Mouse (Mus musculus) thymus, adult 18-20 months (tissue): ENCODE measurements around the gene Ushbp1.
A peak's percentile ranks its signal among the peaks of the same experiment; 100 is the strongest.
"Not testable (repeated sequence)": the region's sequence is repeated elsewhere in the genome, so short reads cannot be mapped to it uniquely, and the experiment has no call there.

ENCODE experiments used
- DNase-seq, 2 experiments: peaks; one replicate each; pipeline ENCODE4 v3.0.0; 2022; ENCODE audit warnings: mixed read lengths in 2 of 2

Ushbp1 gene

DNA sequence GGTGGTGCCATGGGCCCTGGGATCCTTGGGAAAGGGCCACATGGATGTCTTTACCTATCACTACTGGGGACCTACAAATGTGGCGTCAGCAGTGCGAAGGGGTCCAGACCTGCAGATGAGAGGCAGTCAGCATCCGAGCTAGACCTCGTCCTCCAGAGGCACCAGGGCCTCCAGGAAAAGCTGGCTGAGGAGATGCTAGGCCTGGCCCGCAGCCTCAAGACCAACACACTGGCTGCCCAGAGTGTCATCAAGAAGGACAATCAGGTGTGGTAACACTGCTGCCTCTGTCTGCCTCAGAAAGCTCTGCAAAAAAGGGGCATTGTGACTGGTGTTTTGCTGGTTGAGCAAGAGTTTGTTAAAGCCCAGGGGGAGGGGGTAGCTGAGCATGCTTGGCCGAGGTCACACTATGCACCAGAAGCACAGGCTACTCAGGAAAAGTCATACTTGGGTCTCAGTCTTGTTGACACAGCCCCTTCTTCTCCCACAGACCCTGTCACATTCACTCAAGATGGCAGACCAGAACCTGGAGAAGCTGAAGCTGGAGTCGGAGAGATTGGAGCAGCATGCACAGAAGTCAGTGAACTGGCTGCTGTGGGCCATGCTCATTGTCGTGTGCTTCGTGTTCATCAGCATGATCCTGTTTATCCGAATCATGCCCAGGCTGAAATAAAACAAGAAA, 26.4 kb downstream of the Ushbp1 start:
- no peak for DNase-seq

DNA sequence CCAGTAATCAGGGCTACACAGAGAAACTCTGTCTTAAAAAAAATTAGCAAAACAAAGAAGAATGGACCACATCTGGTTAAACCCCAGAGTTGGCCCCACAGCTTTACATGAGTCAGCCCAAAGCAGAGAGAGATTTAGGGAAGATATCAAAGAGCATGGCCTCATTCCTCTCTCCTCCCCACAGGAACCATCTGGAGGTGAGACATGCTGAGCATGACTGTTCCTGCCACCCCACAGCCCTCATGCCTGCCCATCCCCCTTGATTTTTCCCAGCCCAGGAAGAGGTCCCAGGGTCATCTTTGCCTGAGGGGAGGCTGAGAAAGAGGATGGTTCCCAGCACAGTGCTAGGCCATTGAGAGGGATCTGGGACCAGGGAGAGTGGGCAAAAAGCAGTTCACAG, 27.2 kb downstream of the Ushbp1 start:
- DNase-seq, result no peak

DNA sequence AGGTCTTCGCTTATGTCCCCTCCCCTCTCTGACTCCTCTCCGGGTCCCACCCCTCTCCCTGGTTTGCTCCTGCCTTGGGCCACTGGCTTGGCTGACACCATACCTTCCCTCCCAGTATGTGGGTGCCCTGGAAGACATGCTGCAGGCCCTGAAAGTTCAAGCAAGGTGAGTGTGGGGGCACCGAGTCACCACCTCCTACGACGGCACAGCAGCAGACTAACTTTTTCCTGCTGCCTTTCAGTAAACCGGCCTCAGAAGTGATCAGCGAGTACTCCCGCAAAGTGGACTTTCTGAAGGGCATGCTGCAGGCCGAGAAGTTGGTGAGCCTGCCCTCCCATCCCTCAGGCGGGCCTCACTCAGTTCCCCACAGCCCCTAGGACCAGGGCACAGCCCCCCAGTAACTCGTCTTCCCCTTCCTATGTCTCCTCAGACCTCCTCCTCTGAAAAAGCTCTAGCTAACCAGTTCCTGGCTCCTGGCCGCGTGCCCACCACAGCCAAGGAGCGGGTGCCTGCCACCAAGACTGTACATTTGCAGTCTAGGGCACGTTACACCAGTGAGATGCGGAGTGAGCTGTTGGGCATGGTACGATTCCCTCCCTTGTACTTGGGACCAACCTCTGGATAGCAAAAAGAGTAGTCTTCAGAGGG, 27.9 kb downstream of the Ushbp1 start:
- no peak for DNase-seq

DNA sequence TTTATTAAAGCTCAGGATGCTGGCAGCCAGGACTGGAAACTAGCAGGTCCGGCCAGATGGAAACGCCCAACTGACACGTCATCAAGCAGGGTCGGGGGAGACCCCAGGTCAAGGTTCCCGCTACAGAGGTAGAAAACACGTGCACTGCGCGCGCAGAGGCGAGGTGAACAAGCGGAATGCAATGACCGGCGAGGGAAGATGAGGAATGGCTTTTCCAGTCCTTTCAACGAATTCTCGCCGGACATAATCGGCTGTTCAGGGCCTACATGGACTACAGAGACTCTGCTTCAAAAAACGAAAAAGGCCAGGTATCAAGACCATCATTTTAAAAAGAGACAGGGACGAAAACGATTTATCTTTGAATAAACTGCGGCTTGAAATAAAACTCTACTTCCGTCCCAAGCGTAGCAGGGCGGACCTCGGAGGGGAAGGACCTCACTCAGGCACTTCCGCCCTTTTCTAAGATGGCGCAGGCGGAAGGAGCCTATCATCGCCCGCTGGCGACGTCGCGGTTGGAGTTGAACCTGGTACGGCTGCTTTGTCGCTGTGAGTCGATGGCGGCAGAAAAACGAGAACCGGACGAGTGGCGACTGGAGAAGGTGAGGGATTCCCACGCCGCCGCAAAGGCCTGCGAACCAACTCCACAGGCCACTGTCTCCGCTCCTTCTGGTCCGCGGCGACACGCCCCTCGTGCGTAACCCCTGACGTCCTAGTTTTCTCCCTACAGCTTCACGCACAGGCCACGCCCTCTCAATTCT, 28.7 kb downstream of the Ushbp1 start, which contains the start of gene Use1:
Use1 (plus strand) TSS at position 78 of the 758 bp plus-strand sequence.
- peak; percentile 86 to 92 for DNase-seq

DNA sequence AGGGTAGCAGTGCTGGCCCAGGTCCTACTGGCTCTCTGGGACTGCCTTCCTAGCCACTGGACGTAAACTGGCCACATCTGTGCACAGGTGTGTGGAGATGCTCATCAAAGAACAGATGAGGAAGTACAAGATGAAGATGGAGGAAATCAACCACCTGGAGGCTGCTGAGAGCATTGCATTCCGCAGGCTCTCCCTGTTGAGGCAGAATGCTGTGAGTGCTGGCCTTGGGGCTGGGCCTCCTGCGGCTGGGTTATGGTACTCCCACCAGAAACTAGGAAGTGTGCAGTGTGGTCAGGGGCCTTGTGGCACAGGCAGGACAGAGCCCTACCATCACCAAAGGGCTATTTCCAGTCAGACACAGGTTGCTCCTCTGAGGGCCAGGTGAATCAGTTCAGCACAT, 37.6 kb downstream of the Ushbp1 start:
- no peak for DNase-seq

DNA sequence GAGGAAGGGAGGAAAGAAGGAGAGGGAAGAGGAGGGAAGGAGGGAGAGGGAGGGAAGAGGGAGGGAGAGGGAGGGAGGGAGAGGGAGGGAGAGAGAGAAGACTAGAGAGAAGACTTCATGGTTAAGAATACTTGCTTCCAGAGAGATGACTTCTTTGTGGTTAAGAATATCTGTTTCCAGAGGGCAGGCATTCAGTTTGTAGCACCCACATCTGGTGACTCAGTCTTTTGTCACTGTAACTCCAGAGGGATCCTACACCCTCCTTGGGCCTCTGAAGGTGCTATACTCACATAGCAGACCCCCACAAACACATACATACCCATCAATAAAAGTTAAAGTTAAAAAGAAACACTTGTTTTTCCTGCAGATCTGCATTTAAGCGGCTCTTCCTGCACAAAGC, 44.1 kb downstream of the Ushbp1 start:
- DNase-seq, result no peak

DNA sequence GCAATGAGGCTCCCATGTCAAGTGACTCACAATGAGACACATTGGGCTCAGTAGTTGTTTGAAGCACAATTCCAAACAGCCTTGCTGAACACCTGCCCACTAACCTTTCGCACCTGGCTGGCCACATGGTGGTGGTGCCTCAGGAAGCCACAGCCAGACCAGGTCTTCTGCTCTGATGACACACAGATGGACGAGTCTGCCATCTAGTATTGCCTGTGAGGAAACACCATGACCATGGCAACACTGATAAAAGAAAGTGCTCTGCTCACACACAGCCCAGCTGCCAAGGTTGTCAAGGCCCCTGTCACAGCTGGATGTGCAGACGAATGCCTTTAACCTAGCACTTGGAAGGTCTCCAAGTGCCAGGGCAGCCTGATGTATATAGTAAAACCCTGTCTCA, 44.5 kb downstream of the Ushbp1 start:
- DNase-seq, result no peak

DNA sequence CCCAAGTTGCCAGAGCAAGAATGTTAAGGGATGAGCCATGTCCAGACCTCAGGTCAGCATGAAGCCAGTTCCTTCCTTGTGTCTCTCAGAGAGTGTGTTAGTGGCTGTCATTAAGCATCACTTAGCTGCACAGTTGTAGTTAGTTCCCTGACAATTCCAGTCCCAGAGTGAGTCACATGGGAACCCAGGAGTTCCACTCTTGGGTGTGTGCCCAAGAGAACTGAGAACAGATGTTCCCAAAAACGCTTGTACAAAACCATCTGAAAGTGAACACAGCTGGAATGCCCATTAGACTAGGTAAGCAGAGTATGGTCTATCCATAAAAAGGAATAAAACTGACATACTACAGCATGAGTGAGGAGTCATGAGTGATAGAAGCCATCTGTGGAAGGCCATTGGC, 49.0 kb downstream of the Ushbp1 start:
- no peak for DNase-seq

DNA sequence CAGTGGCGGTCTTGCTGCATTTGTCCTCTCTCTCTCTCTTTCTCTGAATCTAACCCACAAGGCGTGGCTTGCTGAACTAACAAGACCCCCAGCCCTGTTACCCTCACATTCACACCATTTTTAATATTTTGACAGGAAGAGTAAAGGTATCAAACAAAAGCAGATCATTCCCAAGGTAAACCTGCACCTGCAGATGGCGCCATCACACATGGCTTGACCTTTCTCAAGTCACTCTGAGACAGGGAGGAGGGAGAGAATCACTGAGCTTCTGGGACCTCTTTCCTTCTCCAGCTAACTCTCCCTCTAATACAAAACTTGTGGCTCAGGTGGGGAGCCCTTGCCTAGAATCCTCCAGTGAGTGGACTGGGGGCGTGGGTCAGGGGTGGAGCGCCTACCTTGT, 55.0 kb downstream of the Ushbp1 start:
- DNase-seq, result no peak

DNA sequence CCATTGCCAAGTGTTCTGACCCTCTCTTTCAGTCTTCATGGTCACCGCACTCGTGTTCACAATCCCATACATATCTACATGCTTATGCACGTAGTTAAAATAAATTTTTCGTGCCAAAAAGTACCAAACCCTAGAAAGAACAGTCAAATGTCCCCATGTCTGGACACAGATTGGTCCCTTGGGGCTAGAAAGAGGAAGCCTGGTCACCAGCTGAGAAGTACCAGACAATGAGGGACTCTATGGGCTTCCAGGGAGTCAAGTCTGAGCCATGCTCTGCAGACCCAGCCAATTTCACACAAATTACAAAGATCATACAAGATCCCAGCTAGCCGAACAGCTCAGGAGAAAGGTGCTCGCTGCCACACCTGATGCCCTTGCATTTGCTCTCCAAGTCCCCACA, 57.8 kb downstream of the Ushbp1 start:
- not testable (repeated sequence) for DNase-seq
